Mouse (Mus musculus) lung, adult 2 months (tissue): ENCODE results near the gene Prss53.

ENCODE experiments used
- CTCF ChIP-seq: fragments of 200-500 bp; IDR thresholded peaks from 2 replicates; pipeline ENCODE4 v1.5.1; 2011; ENCODE audit warnings: mild to moderate bottlenecking, low read length, control low read depth; ENCODE audit not compliant: insufficient read depth
- POLR2A ChIP-seq: fragments of 200-500 bp; IDR thresholded peaks from 2 replicates; pipeline ENCODE4 v1.6.1; 2011; ENCODE audit warnings: low read depth, mild to moderate bottlenecking, control low read depth, low read length, borderline replicate concordance; ENCODE audit errors: extremely low read depth

DNA sequence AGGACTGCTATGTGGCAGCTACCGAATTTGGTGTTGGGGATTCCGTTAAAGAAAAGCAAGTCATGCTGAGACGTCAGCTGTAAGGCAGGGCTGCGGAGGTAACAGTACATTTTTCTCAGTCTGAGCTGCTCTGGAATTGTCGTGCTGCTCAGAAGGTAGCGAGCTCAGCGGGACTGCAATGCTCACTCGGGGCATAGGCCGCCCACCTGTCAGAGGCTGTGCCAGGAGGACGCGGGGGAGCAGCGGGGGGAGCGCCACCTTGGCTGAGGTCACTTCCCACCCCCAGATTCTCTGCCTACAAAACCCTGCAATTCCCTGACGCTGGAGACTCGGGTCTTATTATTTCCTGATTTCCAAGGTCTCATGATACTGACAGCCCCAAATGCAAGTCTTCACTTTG lies 49.9 kb downstream of the Prss53 start:
- TF ChIP-seq POLR2A = no peak; the same call in 1 of the 2 replicates
- no peak for TF ChIP-seq CTCF
